Mouse (Mus musculus) cerebellum, adult 18-20 months (tissue): Measurements from ENCODE around the gene Jsrp1.
A peak's percentile ranks its signal among the peaks of the same experiment; 100 is the strongest.
"Not testable (repeated sequence)": the region's sequence is repeated elsewhere in the genome, so short reads cannot be mapped to it uniquely, and the experiment has no call there.

ENCODE experiments used
- DNase-seq, 2 experiments: peaks; one replicate each; pipeline ENCODE4 v3.0.0; 2021

Jsrp1 gene

GRCm38 (mm10) chr10:80831136-80831535 is 17.8 kb upstream of the Jsrp1 start:
- DNase-seq = no peak

DNA sequence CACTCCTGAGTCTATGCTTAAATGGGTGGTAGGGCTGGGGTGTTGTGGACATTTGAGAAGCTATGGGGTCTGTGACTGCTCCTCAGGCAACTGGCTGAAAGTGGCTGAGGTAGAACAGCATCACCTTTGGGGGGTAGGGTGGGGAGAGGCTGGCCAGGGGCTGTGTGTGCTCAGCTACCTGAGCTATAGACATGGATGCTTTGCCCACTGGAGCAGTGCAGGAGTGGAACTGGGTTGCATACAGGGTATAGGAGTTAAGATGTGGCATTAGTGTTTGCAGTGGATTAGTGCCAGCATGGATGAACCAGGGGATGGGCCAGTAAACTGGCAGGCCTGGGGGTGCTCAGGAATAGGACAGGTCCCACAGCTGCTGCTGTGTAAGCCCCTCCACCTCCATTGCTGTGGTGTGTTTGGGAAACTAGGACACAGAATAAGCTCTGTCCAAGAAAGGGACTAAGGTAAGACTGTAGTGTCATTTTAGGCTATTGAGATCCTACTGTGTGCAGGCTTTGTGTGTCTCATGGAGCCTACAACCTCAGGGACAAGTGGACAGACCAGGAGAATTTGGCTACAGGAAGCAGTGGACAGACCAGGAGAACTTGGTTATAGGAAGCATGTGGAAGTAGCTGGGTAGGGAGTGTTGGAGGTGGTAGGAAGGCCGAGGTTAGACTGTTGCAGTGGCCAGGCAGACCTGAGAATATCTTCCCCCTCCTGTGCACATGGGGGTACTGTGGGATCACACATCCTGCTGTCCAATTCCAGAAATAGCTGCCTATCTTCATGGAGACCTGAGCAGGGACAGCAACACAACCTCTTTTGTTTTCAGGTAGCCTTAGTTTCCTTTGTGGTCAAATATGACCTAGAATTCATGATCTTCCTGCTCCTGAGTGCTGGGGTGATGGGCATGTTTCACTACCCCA is 16.3 kb upstream of the Jsrp1 start:
- peak in 1 of 2 experiments; percentile 28 for DNase-seq

DNA sequence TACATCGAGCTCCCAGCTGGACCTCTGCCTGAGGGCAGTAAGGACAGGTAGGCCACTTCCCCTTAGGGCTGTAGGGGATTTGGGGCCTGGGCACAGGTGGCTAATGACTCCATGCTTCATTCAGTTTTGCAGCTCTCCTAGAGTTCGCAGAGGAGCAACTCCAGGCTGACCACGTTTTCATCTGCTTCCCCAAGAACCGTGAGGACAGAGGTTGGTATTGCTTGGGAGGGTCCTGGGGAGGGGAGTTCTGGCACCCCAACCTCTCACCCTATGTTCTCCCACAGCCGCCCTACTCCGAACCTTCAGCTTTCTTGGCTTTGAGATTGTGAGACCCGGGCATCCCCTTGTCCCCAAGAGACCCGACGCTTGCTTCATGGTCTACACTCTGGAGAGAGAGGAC is 15.3 kb upstream of the Jsrp1 start:
- not testable (repeated sequence) for DNase-seq

- peak; percentile 27 to 33 for DNase-seq
These were observed 14.6 kb upstream of the Jsrp1 start for GRCm38 (mm10) chr10:80827870-80828420.

DNA sequence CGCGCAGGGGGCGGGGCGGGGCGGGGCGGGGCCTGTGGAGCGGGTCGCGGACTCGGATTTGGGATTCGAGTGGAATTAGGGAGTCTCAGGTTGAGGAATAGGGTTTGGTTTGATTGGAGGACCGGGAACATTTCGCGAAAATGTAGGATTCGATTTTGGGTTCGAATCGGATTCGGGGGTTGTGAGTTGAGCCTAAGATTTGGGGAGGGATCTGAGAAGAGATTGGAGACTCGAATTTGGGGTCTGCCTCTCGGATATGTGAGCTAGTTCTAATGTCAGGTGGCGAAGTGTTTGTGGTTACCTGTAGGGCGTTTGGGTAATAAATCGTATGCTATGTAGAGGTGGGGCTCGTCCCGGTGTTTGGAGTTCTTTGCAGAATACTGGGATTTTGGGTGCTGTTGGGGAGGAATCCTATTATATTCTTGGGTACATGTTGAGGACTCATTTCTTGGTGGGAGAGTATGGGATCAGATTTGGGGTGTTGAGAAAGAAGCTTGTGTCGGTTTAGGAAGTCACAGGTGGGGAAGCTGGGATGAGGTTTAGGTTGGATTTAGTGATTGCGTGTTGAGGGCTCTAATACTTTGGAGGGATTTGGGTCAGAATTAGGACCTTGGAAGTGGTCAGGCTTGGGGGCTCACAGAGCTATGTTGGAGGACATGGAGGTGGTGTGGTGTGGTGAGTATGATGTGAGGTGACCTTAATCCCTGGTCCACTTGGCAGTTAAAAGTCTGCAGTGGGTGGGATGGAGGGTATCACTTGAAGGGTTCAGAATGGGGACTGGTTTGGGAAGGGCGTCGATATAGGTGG is 14.0 kb upstream of the Jsrp1 start:
- DNase-seq = peak in 1 of 2 experiments; percentile 26

GRCm38 (mm10) chr10:80826151-80827062 is 13.1 kb upstream of the Jsrp1 start, which contains the start of gene Oaz1:
Gene Oaz1 (plus strand): TSS chr10:80826656.
- DNase-seq = peak; percentile 99 to 100

- DNase-seq = no peak
These were observed 11.5 kb upstream of the Jsrp1 start for GRCm38 (mm10) chr10:80824827-80825226.

DNA sequence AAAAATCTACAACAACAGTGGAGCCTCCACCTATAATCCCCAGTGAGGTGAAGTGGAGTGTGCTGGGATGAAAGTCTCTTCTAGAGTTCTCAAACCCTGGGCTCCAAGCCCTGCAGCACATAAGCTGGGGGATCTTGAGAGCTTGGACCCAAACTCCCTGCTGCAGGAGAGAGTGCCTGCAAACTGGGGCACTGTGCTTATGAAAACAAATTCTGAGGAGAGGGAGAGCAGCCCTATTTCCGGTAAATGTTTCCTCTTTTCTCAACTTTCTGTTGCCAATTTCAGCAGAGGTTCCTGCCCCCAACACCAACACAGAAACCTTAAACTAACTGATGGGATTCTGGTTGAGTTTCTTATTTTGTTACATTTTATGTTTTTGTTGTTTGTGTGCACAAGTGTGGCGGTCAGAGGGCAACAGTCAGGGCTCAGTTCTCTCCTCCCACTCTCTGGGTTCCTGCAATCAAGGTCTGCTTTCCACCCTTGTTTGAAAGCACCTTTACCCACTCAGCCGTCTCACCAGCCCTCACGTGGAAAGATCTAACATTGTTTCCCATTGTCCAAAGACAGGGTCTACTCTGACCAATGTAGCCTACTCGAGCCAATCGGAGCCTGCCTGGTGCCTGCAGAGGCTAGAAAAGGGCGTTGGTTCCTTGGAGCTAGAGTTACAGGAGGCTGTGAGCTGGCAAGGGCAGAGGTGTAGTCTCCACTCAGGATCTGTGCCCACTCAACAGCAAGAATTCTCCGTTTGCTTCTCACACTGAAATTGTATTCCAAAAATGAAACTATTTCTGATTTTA is 10.7 kb upstream of the Jsrp1 start:
- DNase-seq = no peak

DNA sequence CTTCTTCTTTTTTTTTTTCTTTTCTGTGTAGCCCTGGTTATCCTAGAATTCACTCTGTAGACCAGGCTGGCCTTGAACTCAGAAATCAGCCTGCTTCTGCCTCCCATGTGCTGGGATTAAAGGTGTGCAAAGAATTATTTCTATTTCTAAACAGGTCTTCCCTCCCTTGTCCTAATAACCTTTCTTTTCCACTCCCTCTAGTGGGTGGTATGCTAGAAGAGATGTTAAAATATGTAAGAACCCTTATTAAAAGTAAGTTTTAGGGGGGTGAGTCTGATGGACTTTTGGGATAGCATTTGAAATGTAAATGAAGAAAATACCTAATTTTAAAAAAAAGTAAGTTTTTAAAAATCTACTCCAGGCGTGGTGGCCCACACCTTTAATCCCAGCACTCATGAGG is 10.0 kb upstream of the Jsrp1 start:
- no peak for DNase-seq

DNA sequence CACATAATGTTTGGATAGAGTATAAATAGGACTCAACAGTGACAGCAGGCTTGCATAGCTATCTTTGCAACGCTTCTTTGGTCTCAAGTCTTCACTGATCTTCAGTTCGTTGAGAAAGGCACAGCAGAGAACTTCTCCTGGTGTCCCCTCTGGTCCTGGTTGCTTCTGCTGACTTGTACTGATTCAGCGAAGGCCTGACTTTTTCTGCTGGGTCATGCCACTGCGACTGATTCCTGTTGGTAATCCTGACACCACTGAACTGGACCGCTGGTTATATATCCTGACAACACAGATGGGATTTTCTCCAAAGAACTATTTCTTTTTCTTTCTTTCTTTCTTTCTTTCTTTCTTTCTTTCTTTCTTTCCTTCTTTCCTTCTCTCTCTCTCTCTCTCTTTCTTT is 9.2 kb upstream of the Jsrp1 start:
- no peak for DNase-seq

DNA sequence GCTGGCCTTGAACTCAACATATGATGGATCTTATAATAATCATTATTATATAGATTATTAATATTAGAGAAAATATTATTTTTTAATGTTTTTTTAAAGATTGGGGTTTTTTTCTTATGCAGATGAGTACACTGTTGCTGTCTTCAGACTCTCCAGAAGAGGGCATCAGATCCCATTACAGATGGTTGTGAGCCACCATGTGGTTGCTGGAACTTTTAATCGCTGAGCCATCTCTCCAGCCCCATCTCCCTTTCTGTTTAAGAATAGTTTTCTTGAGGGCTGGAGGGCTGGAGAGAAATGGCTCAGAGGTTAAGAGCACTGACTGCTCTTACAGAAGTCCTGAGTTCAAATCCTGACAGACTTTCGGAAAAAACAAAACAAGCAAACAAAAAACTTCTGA is 8.7 kb upstream of the Jsrp1 start:
- peak; percentile 58 to 59 for DNase-seq

GRCm38 (mm10) chr10:80819406-80819805 is 6.1 kb upstream of the Jsrp1 start:
- DNase-seq = no peak

GRCm38 (mm10) chr10:80818599-80819281 is 5.4 kb upstream of the Jsrp1 start:
- no peak for DNase-seq

- DNase-seq = not testable (repeated sequence)
These were observed 4.7 kb upstream of the Jsrp1 start for GRCm38 (mm10) chr10:80817955-80818354.

DNA sequence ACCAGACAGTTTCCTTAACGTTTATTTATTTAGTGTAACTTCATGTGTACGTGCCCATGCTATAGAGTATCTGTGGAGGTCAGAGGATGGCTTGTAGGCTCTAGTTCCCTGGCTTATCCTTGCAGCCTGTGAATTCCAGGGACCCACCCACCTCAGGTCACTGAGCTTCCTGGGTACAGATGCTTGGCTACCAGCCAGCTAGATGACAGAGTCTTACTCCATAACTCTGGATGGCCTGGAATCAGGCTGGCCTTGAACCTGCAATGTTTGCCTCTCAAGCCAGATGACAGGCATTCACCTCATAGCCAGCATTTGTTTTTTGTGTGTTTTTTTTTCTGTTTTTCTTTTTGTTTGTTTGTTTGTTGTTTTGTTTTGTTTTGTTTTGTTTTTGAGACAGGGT is 3.9 kb upstream of the Jsrp1 start:
- DNase-seq = no peak

DNA sequence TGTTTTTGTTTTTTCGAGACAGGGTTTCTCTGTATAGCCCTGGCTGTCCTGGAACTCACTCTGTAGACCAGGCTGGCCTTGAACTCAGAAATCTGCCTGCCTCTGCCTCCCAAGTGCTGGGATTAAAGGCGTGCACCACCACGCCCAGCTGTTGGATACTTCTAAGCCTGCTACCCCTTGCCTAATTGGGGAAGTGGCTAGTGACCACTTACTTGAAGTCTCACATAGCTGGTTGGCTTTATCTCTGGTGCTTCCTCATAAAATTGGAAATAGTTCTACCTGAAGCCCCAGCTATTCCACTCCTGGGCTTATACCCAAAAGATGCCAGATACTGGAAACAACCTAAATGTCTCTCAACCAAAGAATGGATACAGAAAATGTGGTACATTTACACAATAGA is 3.0 kb upstream of the Jsrp1 start:
- not testable (repeated sequence) for DNase-seq

DNA sequence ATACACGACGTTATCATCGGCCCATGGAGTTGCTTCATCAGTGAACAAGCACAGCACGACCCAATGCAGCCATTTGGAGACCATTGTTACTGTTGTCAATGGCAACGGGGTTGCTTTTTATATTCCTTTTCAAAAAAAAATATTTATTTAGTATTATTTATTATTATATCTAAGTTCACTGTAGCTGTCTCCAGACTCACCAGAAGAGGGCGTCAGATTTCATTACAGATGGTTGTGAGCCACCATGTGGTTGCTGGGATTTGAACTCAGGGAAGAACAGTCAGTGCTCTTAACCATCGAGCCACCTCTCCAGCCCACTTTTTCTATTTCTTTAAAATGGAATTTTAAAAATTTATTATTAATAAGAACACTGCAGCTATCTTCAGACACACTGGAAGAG is 1.5 kb upstream of the Jsrp1 start:
- DNase-seq = no peak

- DNase-seq = no peak
These were observed 782 bp downstream of the Jsrp1 start for GRCm38 (mm10) chr10:80812391-80813041.

DNA sequence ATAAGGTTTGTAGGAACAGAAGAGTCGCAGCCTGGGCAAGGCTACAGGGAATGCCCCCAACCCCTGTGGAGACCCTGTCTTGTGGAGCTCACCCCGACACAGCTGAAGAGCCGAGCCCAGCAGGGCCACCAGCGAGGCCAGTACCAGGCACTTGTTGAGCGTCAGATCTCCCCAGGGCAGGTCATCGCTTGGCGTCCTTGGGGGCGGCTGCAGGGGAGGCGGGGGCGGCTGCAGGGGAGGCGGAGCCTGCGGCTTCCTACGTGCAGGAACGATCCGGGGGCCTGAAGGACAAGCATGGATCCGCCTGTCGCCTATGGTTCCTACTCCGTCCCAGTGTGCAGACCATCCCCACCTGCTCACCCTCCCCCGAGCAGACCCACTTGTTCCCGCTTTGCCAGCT is 3.2 kb downstream of the Jsrp1 start:
- no peak for DNase-seq

GRCm38 (mm10) chr10:80808985-80809632 is 4.2 kb downstream of the Jsrp1 start:
- no peak for DNase-seq
